Comparison of ENCODE assay signal across 8 mouse cellular contexts in the genomic region with DNA sequence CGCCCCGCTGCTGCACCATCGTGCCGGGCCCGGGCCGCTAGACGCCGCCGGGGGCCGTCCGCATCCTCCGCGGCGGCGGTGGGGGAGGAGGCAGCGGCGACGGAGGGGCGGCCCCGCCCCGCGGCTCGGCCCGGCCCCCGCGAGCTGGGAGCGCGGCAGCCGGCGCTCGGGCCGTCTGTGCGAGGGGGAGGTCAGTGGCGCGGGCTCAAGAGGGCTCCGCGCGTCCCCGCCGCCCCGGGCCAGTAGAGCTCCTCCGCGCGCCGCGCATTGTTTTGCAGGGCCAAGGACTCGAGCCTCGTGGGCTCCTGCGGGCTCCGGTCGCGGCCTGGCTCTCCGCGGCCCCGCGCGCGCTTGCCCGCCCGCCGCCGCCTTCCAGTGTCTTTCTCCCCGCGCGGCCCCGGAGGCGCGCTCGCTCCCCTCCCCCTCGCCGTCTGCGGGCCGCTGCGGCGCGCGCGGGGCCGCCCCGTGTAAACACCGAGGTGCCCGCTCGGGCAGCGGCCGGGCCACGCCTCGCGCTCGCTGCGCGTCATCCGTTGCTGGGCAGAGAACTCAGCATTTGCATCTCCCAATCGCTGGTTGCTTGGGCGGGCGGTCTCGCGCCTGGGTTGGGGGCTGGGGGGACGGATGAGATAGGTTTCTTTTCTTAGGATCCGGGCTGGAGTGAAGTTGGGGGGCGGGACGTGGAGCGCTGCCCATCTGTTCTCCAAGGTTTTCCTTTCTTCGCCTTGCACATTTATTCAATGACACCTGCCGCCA. TPM values are rescaled to one million over a fixed set of nuclear protein-coding genes. Genes with fewer than 3 reads are reported as not detected.
DNase-seq lines count a peak whose midpoint lies in the region; ATAC-seq lines count a peak whose summit lies in the region.

Gene Sox12, minus strand, starts transcription at position 384 of the 756 bp plus-strand sequence.

- peaks cover 39% of the 10 kb centered on the region for H3K4me1 ChIP-seq in hindbrain, embryonic 14.5 days (replicated peaks; ENCODE audit: control insufficient read depth, insufficient read depth, low read length)

- peak within 1 kb of the TSS; percentile 96 for H3K4me2 ChIP-seq in hindbrain, embryonic 14.5 days (replicated peaks)

- H3K9ac ChIP-seq in hindbrain, embryonic 14.5 days: peak within 1 kb of the TSS; percentile 96

- peak within 1 kb of the TSS; percentile 97 for H3K4me3 ChIP-seq in hindbrain, embryonic 14.5 days (replicated peaks; ENCODE audit: low read length)

- H3K9me3 ChIP-seq in hindbrain, embryonic 14.5 days (ENCODE audit: control insufficient read depth, low read length): no peaks in the 10 kb centered on the region

- no peaks in the 10 kb centered on the region for H3K27me3 ChIP-seq in hindbrain, embryonic 14.5 days (ENCODE audit: control insufficient read depth, insufficient read depth, low read length)

- ATAC-seq in hindbrain, embryonic 14.5 days (ENCODE audit: low FRiP score): peak; percentile 72

- no peaks in the 10 kb centered on the region; the same call in 1 of the 2 replicates for H3K36me3 ChIP-seq in hindbrain, embryonic 14.5 days (replicated peaks; ENCODE audit: control insufficient read depth, insufficient read depth)

- WGBS in hindbrain, embryonic 14.5 days: under 1% methylated on average over 66 of the region's 104 CpGs

- DNase-seq in R1 (ENCODE audit: low read depth, low spot score): peak; percentile 94
- peak; percentile 98 to 99 for DNase-seq in cerebellum, postnatal 25 days
- peak; percentile 94 to 98 for DNase-seq in frontal cortex, postnatal 36 days (ENCODE audit: low spot score in 2 of 2)
- DNase-seq in hindbrain, embryonic 14.5 days (ENCODE audit: low spot score): peak; percentile 100
- DNase-seq in layer of hippocampus, postnatal 25 days (ENCODE audit: extremely low spot score in 1 of 2, low spot score in 1 of 2): peak; percentile 97 to 99
- DNase-seq in lung, postnatal 25 days (ENCODE audit: low spot score): peak; percentile 97
- DNase-seq in retina, adult 2 months (ENCODE audit: low read depth, low spot score): peak; percentile 85
- DNase-seq in thymus, postnatal 25 days: peak; percentile 92

- peak within 1 kb of the TSS; percentile 100 for H3K27ac ChIP-seq in hindbrain, embryonic 14.5 days

RNA-seq across cellular contexts. Expression of gene Sox12, which starts in this region (rescaled TPM):
- polyA plus RNA-seq in hindbrain, embryonic 14.5 days (2014; fragmentation: Nextera tagmentation; extraction: Ambion mirVana): 18.8 and 19.5 TPM in 2 replicates
- 10 to 100 TPM; 16.4 to 19.8 TPM for total RNA-seq in layer of hippocampus, postnatal 25 days (2021)

Comparison
In these comparisons a context has a peak if more than half of its experiments do, and no peak if none do; other contexts are left out.
1. Peak in every context shown above with its lines: DNase-seq, ATAC-seq, H3K4me3 ChIP-seq and H3K27ac ChIP-seq.